Mouse (Mus musculus) induced T-regulatory cell, adult 2 months (primary cell): ENCODE results near the gene Eva1b.

Source experiments
- DNase-seq: peaks from one replicate; pipeline ENCODE4 v3.0.0-alpha.2; 2012; ENCODE audit warnings: low read depth

Eva1b gene

GRCm38 (mm10) chr4:126147533-126148160 is at the start of gene Eva1b:
Eva1b (plus strand) TSS chr4:126147744.
- no peak for DNase-seq

DNA sequence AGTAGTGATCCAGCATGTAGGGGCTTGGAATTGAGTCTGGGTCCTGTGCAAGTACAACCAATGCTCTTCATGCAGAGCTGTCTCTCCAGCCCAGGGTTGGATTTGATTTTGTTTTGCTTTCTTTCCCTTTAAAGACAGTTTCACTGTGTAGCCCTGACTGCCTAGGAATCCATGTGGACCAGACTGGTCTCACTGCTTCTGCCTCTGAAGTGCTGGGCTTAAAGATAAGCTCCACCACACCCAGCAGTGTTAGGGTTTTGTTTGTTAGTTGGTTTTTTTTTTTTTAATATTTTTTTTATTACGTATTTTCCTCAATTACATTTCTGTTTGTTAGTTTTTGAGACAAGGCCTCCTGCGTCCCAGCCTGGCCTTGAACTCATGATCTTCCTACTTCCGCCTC is 48.2 kb upstream of the Eva1b start:
- no peak for DNase-seq

DNA sequence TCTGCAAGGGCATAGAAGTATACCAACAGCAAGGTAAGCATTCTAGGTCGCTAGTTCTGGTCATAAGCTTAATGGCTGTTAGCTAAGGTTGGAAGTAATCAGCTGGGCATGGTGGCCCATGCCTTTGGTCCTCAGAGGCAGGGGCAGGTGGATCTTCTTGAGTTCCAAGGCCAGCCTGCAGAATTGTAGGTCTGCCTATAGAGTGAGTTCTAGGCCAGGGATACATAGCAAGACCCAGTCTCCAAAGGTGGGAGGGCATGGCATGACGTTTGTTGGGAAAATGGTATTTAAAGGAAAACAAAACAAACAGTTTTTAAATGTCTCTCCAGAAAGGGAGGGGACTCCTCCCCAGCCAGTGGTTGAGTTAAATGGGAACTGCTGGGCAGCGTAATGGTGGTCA is 46.8 kb upstream of the Eva1b start:
- DNase-seq = no peak

GRCm38 (mm10) chr4:126102061-126102841 is 45.3 kb upstream of the Eva1b start:
- DNase-seq = peak; percentile 35

DNA sequence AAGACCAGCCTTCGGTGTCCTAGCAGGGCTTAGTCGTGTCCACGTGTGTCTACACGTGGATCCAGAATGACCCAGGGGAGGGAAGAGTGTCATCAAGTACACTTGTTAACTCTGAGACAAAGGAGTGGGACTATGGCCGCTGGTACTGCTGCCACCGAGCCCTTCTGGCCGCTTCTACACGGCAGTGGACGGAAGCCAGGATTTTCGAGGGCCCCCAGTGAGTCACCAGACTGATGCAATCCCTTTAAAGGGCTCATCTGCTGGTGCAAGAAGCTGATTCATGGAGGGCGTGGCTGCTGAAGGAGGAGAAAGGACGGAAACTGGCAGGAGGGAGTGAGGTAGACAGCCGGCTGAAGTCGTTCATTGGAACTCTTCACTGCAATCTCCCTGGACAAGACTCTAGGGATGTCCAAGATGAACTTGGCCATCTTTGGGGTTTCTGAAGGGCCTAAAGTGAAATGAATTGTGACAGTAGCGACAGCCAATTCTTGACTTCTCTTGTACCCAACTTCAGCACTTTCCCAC is 44.4 kb upstream of the Eva1b start:
- DNase-seq = peak; percentile 88

GRCm38 (mm10) chr4:126103590-126104068 is 43.9 kb upstream of the Eva1b start, which contains the start of gene Stk40:
Stk40 (plus strand) TSS chr4:126103957.
- peak; percentile 99 for DNase-seq

- peak; percentile 59 for DNase-seq
Measured at GRCm38 (mm10) chr4:126104261-126105075, 43.1 kb upstream of the Eva1b start.

DNA sequence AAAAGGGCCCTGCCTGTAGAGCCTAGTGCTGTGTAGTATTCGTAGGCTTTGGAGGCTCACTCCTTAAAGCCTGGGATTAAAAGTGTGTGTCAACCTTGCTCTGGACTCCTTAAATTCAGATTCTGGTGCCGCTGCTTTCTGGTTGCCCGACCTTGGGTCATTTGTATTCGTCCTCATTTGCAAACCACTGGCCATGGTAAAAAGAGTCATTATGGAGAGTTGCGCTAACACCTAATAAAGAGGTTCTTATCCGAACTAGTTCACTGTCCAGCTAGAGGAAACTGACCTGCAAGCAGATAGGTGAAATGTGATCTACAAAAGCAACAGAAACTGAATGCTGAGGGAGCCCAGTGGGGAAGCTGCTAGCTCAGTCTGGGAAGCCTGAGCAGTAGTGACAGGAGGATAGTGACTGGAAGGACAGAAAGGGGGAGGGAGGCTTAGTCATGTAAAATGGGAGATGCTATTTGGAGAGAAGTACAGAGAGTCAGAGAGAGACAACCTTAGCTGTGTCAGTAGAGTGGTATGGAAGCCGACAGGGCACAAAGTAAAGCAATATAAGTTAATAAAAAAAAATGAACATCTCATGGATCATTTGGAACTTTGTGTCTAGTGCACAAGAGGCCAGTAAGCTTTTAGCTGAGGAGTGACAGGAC is 42.3 kb upstream of the Eva1b start:
- DNase-seq = no peak

- DNase-seq = no peak
Measured at GRCm38 (mm10) chr4:126108061-126108740, 39.3 kb upstream of the Eva1b start.

- DNase-seq = peak; percentile 76
Measured at GRCm38 (mm10) chr4:126109613-126110373, 37.8 kb upstream of the Eva1b start.

DNA sequence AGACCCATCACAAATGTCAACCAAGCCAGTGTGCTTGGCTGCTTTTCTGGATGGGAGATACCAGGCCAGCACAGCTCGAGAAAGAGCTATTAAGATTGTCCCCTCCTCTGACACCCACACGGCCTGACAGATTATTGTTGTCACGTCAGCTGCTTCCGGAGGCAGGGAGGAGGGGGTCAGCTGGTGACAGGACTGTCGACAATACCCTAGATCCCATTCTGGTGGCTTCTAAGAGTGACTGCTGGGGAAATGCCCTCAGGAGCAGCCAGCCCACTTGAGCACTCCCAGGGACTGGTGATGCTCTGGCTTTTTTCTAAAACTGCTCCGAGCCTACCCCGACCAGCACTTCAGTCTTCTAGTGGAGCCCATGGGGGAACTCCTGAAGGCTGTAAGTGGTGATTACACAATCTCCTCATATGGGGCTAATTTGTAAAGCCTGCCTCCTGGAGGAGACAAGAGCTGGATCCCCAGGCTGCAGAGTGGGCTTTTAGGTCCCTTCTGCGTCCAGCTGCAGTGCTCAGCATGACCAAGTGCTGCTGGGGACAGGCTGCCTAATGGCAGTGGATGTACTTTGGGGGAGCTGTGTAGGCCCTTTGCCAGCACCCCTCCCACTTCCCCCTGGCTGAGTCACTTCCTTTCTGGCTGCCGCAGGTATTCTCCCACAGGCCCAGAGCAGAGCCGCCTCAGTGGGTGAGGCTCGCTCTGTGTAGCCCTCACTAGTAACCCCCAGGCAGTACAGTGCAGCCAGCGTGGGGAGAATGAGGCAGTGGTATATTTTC is 37.0 kb upstream of the Eva1b start:
- peak; percentile 93 for DNase-seq

GRCm38 (mm10) chr4:126111153-126111549 is 36.4 kb upstream of the Eva1b start:
- no peak for DNase-seq

GRCm38 (mm10) chr4:126113243-126113642 is 34.3 kb upstream of the Eva1b start:
- DNase-seq = no peak

DNA sequence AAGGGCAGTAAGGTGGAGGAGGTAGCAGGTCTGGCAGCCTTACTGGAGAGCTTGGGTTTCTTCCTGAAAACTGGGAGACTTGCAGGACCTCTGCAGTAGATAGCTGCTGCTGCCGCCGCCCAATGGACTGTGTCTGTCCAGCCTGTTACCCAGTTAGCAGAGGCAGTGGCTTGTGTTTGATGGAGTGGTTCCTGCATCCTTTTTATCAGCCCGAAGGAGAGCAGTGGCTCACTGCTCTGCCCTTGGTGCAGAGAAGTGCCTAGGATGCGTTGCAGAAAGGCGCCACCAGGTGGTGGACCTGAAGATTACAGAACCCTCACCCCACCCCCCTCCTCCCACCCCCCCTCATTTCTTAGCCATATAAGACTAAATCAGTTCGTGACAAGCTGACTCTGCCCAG is 33.6 kb upstream of the Eva1b start:
- DNase-seq = peak; percentile 87

- no peak for DNase-seq
Measured at GRCm38 (mm10) chr4:126115411-126115810, 32.1 kb upstream of the Eva1b start.

DNA sequence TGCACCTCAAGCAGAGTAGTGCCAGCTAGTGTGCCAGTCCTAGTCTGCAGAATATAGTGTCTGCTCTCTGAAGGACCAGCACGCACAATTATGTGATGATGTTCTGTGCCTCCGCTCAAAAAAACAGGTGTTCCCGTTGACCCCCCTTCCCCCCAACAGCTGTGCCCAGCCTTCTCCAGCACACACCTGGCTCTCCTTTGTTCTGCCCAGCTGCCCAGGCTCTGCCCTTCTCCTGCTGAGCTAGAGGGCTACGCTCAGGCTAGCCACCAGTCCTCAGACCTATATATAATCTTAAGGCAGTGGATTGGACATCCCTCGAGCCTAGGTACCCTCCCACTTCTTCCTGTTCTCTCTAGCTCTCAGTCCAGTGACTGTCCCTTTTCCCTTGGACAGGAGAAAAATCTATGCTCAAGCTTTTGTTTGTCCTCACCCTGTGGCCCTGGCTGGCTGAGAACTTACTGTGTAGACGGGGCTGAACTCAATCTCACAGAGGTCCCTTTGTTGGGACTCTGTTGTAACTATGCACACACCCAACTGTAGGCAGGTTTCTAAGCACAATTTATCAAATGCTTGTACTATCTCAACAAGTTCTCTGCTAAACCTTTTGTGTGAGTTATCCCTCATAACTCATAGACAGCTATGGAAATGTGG is 31.5 kb upstream of the Eva1b start:
- no peak for DNase-seq

GRCm38 (mm10) chr4:126117116-126117515 is 30.4 kb upstream of the Eva1b start:
- DNase-seq = no peak

DNA sequence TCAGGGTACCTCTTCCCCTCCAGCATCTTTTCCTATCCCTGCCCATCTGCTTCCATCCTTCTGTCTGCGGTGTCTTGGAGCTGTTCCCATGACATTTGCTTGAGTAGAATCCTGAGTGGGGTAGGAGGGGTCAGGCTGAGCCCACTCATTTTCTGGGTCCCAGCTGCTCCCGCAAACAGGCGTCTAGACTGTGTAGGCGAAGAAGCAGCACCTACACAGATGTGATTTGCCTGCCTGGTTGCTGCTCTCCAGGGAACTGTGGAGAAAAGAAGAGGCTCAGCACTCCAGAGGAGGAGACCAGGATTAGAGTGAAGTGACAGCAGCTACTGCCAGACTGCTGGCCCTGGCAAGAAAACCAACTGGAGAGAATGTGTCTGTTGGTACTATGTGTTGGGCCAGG is 28.9 kb upstream of the Eva1b start:
- no peak for DNase-seq

GRCm38 (mm10) chr4:126119051-126119450 is 28.5 kb upstream of the Eva1b start:
- no peak for DNase-seq
